Mouse (Mus musculus): ENCODE measurements around the gene Klk9. TPM values are rescaled to one million over a fixed set of nuclear protein-coding genes. Genes with fewer than 3 reads are reported as not detected.

The Klk9 gene
- total RNA-seq, 2 experiments from 2014 or later = not detected

- DNase-seq (ENCODE audit: low spot score in 2 of 2) = no peak
These were observed 3.6 kb upstream of the Klk9 start for GRCm38 (mm10) chr7:43788096-43788495.

- no peak for DNase-seq (ENCODE audit: low spot score in 2 of 2)
These were observed 2.4 kb upstream of the Klk9 start for GRCm38 (mm10) chr7:43789295-43789694.

GRCm38 (mm10) chr7:43796355-43796754 lies 4.7 kb downstream of the Klk9 start:
- DNase-seq (ENCODE audit: low spot score in 2 of 2) = no peak

- DNase-seq (ENCODE audit: low spot score in 2 of 2) = no peak
These were observed 5.7 kb downstream of the Klk9 start, which contains the start of gene Klk8 for GRCm38 (mm10) chr7:43797333-43797769. TSS of gene Klk8 (plus strand) at chr7:43797577.

GRCm38 (mm10) chr7:43797844-43798462 lies 6.3 kb downstream of the Klk9 start:
- DNase-seq (ENCODE audit: low spot score in 2 of 2) = no peak

- DNase-seq (ENCODE audit: low spot score in 2 of 2) = no peak
These were observed 8.2 kb downstream of the Klk9 start for GRCm38 (mm10) chr7:43799876-43800275.

- DNase-seq (ENCODE audit: low spot score in 2 of 2) = no peak
These were observed 19.3 kb downstream of the Klk9 start, which contains the start of gene Klk7 for GRCm38 (mm10) chr7:43810994-43811393. TSS of gene Klk7 (plus strand) at chr7:43811294.

- DNase-seq (ENCODE audit: low spot score in 2 of 2) = no peak
These were observed 23.5 kb downstream of the Klk9 start for GRCm38 (mm10) chr7:43815211-43815610.

- DNase-seq (ENCODE audit: low spot score in 2 of 2) = no peak
These were observed 25.1 kb downstream of the Klk9 start for GRCm38 (mm10) chr7:43816746-43817145.

GRCm38 (mm10) chr7:43821581-43821980 lies 29.9 kb downstream of the Klk9 start:
- no peak for DNase-seq (ENCODE audit: low spot score in 2 of 2)

GRCm38 (mm10) chr7:43824199-43824598 lies 32.5 kb downstream of the Klk9 start, which contains the start of gene Klk6:
TSS of gene Klk6 (plus strand) at chr7:43824499.
- no peak for DNase-seq (ENCODE audit: low spot score in 2 of 2)

- no peak for DNase-seq (ENCODE audit: low spot score in 2 of 2)
These were observed 34.4 kb downstream of the Klk9 start for GRCm38 (mm10) chr7:43826056-43826455.

- no peak for DNase-seq (ENCODE audit: low spot score in 2 of 2)
These were observed 36.0 kb downstream of the Klk9 start for GRCm38 (mm10) chr7:43827706-43828105.

- no peak for DNase-seq (ENCODE audit: low spot score in 2 of 2)
These were observed 37.3 kb downstream of the Klk9 start for GRCm38 (mm10) chr7:43829006-43829405.

GRCm38 (mm10) chr7:43841701-43842100 lies 50.0 kb downstream of the Klk9 start, which contains the start of gene Klk5:
TSS of gene Klk5 (plus strand) at chr7:43841971.
- no peak for DNase-seq (ENCODE audit: low spot score in 2 of 2)

- no peak for DNase-seq (ENCODE audit: low spot score in 2 of 2)
These were observed 52.1 kb downstream of the Klk9 start for GRCm38 (mm10) chr7:43843801-43844200.

Other genes starting within 250 kb of the Klk9 start
- gene Cd33, start 247.5 kb upstream of the Klk9 start, total RNA-seq (2021) = 1 to 10 TPM; 3.3 to 5.4 TPM
- 1 to 10 TPM; 2.2 TPM for gene Zfp658, start 229.6 kb upstream of the Klk9 start, total RNA-seq (2021)
- gene Zfp719, start 212.3 kb upstream of the Klk9 start, total RNA-seq (2021) = 10 to 100 TPM; 15.3 to 17.6 TPM
- gene Zfp819, start 184.7 kb upstream of the Klk9 start, total RNA-seq (2021) = under 1 TPM in 1 of 2 experiments, not detected in 1; 0.13 TPM
- not detected for gene Ceacam18, start 157.2 kb upstream of the Klk9 start, total RNA-seq (2021)
- 1 to 10 TPM; 3.4 to 3.6 TPM for gene Siglece, start 131.7 kb upstream of the Klk9 start, total RNA-seq (2021)
- 10 to 100 TPM; 10.9 to 13.9 TPM for gene Ctu1, start 119.9 kb upstream of the Klk9 start, total RNA-seq (2021)
- not detected for gene Klk14, start 101.5 kb upstream of the Klk9 start, total RNA-seq (2021)
- gene Klk13, start 79.3 kb upstream of the Klk9 start, total RNA-seq (2021) = under 1 TPM in 1 of 2 experiments, not detected in 1; 0.45 TPM
- not detected for gene Klk12, start 23.0 kb upstream of the Klk9 start, total RNA-seq (2021)
- not detected for gene Klk11, start 17.3 kb upstream of the Klk9 start, total RNA-seq (2021)
- under 1 TPM; 0.36 to 0.86 TPM for gene Klk10, start 10.9 kb upstream of the Klk9 start, total RNA-seq (2021)
- 1 to 10 TPM; 2.9 to 4.9 TPM for gene Klk8, start 5.7 kb downstream of the Klk9 start, total RNA-seq (2021)
- gene Klk7, start 19.4 kb downstream of the Klk9 start, total RNA-seq (2021) = not detected
- gene Klk6, start 32.6 kb downstream of the Klk9 start, total RNA-seq (2021) = not detected
- gene Klk5, start 50.1 kb downstream of the Klk9 start, total RNA-seq (2021) = not detected
- gene Klk4, start 89.3 kb downstream of the Klk9 start, total RNA-seq (2021) = not detected
- gene Klk15, start 141.8 kb downstream of the Klk9 start, total RNA-seq (2021) = not detected
- gene Klk1b8, start 158.8 kb downstream of the Klk9 start, total RNA-seq (2021) = not detected
- gene Klk1b1, start 174.9 kb downstream of the Klk9 start, total RNA-seq (2021) = not detected
- gene Klk1b9, start 184.2 kb downstream of the Klk9 start, total RNA-seq (2021) = not detected
- not detected for gene Klk1b11, start 204.0 kb downstream of the Klk9 start, total RNA-seq (2021)
- gene Klk1b26, start 220.3 kb downstream of the Klk9 start, total RNA-seq (2021) = not detected

Data from adrenal gland, adult 18-20 months (tissue).